Mouse (Mus musculus) myocyte (in vitro differentiated cells): Measurements from ENCODE around the gene B430306N03Rik. TPM values are rescaled to one million over a fixed set of nuclear protein-coding genes. Genes with fewer than 3 reads are reported as not detected.
"Not testable (repeated sequence)": the region's sequence is repeated elsewhere in the genome, so short reads cannot be mapped to it uniquely, and the experiment has no call there.

ENCODE experiments used
- H3K27me3 ChIP-seq: one replicate; pipeline ENCODE4 v1.6.1; 2011; ENCODE audit not compliant: control insufficient read depth, insufficient read depth, insufficient read length
- H3K36me3 ChIP-seq: one replicate; pipeline ENCODE4 v1.6.1; 2011; ENCODE audit not compliant: control insufficient read depth, insufficient read depth
- H3K4me2 ChIP-seq: one replicate; pipeline ENCODE4 v1.6.1; 2011; ENCODE audit warnings: low read depth, control low read depth
- H3K4me3 ChIP-seq: one replicate; pipeline ENCODE4 v1.5.1; 2011; ENCODE audit warnings: mild to moderate bottlenecking, control low read depth, moderate library complexity
- H3K79me2 ChIP-seq: one replicate; pipeline ENCODE4 v1.6.1; 2011; ENCODE audit not compliant: control insufficient read depth, insufficient read depth
- H3ac ChIP-seq: one replicate; pipeline ENCODE4 v1.6.1; 2011; ENCODE audit not compliant: control insufficient read depth, insufficient read length
- CEBPB ChIP-seq: IDR thresholded peaks from 2 replicates; pipeline ENCODE4 v1.6.1; 2011; ENCODE audit warnings: mild to moderate bottlenecking, moderate library complexity; ENCODE audit not compliant: poor library complexity, insufficient read depth, severe bottlenecking
- E2F4 ChIP-seq: IDR thresholded peaks from one replicate; pipeline ENCODE4 v1.6.1; 2011; ENCODE audit warnings: mild to moderate bottlenecking, control low read depth, moderate library complexity; ENCODE audit not compliant: insufficient read depth
- MAX ChIP-seq: IDR thresholded peaks from one replicate; pipeline ENCODE4 v1.6.1; 2011; ENCODE audit warnings: low read depth, mild to moderate bottlenecking, control low read depth
- MYOD1 ChIP-seq, 3 experiments: IDR thresholded peaks; one replicate each; pipeline ENCODE4 v1.6.1; 2011; ENCODE audit warnings: control low read depth in 2 of 3, low read depth in 2 of 3, mild to moderate bottlenecking in 2 of 3, moderate library complexity in 1 of 3; ENCODE audit not compliant: insufficient read length in 2 of 3, control insufficient read depth in 1 of 3
- MYOG ChIP-seq, 3 experiments: IDR thresholded peaks; one replicate each; pipeline ENCODE4 v1.6.1; 2011; ENCODE audit warnings: control low read depth in 2 of 3, low read depth in 2 of 3, mild to moderate bottlenecking in 2 of 3; ENCODE audit not compliant: insufficient read length in 2 of 3, control insufficient read depth in 1 of 3, insufficient read depth in 1 of 3
- POLR2A ChIP-seq: IDR thresholded peaks from one replicate; pipeline ENCODE4 v1.6.1; 2011; ENCODE audit warnings: low read depth, mild to moderate bottlenecking, control low read depth, moderate library complexity; ENCODE audit not compliant: insufficient read length
- POLR2AphosphoS2 ChIP-seq: IDR thresholded peaks from one replicate; pipeline ENCODE4 v1.6.1; 2011; ENCODE audit warnings: low read depth, control low read depth; ENCODE audit not compliant: insufficient read length
- REST ChIP-seq: IDR thresholded peaks from one replicate; pipeline ENCODE4 v1.6.1; 2011; ENCODE audit warnings: mild to moderate bottlenecking, control low read depth, moderate library complexity; ENCODE audit not compliant: insufficient read depth, insufficient read length
- SRF ChIP-seq: IDR thresholded peaks from one replicate; pipeline ENCODE4 v1.6.1; 2011; ENCODE audit warnings: low read depth; ENCODE audit not compliant: control insufficient read depth, insufficient read length
- TCF12 ChIP-seq: IDR thresholded peaks from one replicate; pipeline ENCODE4 v1.6.1; 2011; ENCODE audit warnings: mild to moderate bottlenecking, control low read depth; ENCODE audit not compliant: poor library complexity, insufficient read depth, severe bottlenecking
- TCF3 ChIP-seq: IDR thresholded peaks from one replicate; pipeline ENCODE4 v1.6.1; 2011; ENCODE audit warnings: low read depth, control low read depth; ENCODE audit not compliant: insufficient read length
- USF1 ChIP-seq: IDR thresholded peaks from one replicate; pipeline ENCODE4 v1.6.1; 2011; ENCODE audit warnings: low read depth, mild to moderate bottlenecking, control low read depth, moderate library complexity
- polyA plus RNA-seq: library from polyadenylated mRNA; unstranded; fragments of >200 nt; fragmentation: generic; extraction: Trizol; gene quantifications from one replicate; pipeline ENCODE4 v1.2.1, GENCODE M21; 2012; ENCODE audit warnings: missing spikeins

The B430306N03Rik gene
- not detected for polyA plus RNA-seq

GRCm38 (mm10) chr17:48315905-48316579 lies at the start of gene B430306N03Rik:
TSS of gene B430306N03Rik (plus strand) at chr17:48316141.
- H3K27me3 ChIP-seq, H3ac ChIP-seq, H3K4me3 ChIP-seq, H3K4me2 ChIP-seq, H3K79me2 ChIP-seq, H3K36me3 ChIP-seq: not testable (repeated sequence)

- H3K4me2 ChIP-seq, result no peak overlapping the region
- H3K4me3 ChIP-seq, result no peak overlapping the region
- H3ac ChIP-seq, result no peak overlapping the region
- no peaks in the 10 kb centered on the region for H3K27me3 ChIP-seq
- H3K36me3 ChIP-seq, result no peaks in the 10 kb centered on the region
- no peaks in the 10 kb centered on the region for H3K79me2 ChIP-seq
- TF ChIP-seq TCF12 (no peak), MAX (no peak), USF1 (no peak), CEBPB (no peak), MYOD1 (IDR thresholded peaks at IDR 0.05; ENCODE audit: control insufficient read depth in 1 of 3, insufficient read length in 2 of 3, low read depth in 2 of 3) (no peak), POLR2A (no peak), MYOG (IDR thresholded peaks at IDR 0.05; ENCODE audit: control insufficient read depth in 1 of 3, insufficient read depth in 1 of 3, insufficient read length in 2 of 3, low read depth in 2 of 3) (no peak), SRF (no peak), TCF3 (no peak), POLR2AphosphoS2 (no peak), REST (no peak), E2F4 (no peak)
These were observed 49.2 kb upstream of the B430306N03Rik start for GRCm38 (mm10) chr17:48266610-48267304.

GRCm38 (mm10) chr17:48267591-48267990 lies 48.4 kb upstream of the B430306N03Rik start:
- no peaks in the 10 kb centered on the region for H3K27me3 ChIP-seq
- no peaks in the 10 kb centered on the region for H3K79me2 ChIP-seq
- H3ac ChIP-seq, result no peak overlapping the region
- no peak overlapping the region for H3K4me3 ChIP-seq
- H3K36me3 ChIP-seq, result no peaks in the 10 kb centered on the region
- no peak for TF ChIP-seq SRF
- no peak for TF ChIP-seq CEBPB
- TF ChIP-seq POLR2A, result no peak
- TF ChIP-seq MYOD1 (IDR thresholded peaks at IDR 0.05; ENCODE audit: control insufficient read depth in 1 of 3, insufficient read length in 2 of 3, low read depth in 2 of 3), result no peak
- no peak for TF ChIP-seq REST
- TF ChIP-seq MYOG (IDR thresholded peaks at IDR 0.05; ENCODE audit: control insufficient read depth in 1 of 3, insufficient read depth in 1 of 3, insufficient read length in 2 of 3, low read depth in 2 of 3), result no peak
- no peak for TF ChIP-seq E2F4
- no peak overlapping the region for H3K4me2 ChIP-seq

GRCm38 (mm10) chr17:48268276-48268675 lies 47.7 kb upstream of the B430306N03Rik start:
- Histone ChIP-seq H3K4me3 (no peak overlapping the region), H3ac (no peak overlapping the region), H3K36me3 (no peaks in the 10 kb centered on the region), H3K27me3 (no peaks in the 10 kb centered on the region), H3K79me2 (no peaks in the 10 kb centered on the region), H3K4me2 (no peak overlapping the region)
- TF ChIP-seq MYOG (IDR thresholded peaks at IDR 0.05; ENCODE audit: control insufficient read depth in 1 of 3, insufficient read depth in 1 of 3, insufficient read length in 2 of 3, low read depth in 2 of 3), result no peak
- no peak for TF ChIP-seq REST
- TF ChIP-seq TCF12, result no peak
- no peak for TF ChIP-seq POLR2A
- TF ChIP-seq MAX, result no peak
- TF ChIP-seq POLR2AphosphoS2, result no peak
- TF ChIP-seq MYOD1 (IDR thresholded peaks at IDR 0.05; ENCODE audit: control insufficient read depth in 1 of 3, insufficient read length in 2 of 3, low read depth in 2 of 3), result no peak
- no peak for TF ChIP-seq CEBPB
- TF ChIP-seq E2F4, result no peak
- no peak for TF ChIP-seq USF1
- TF ChIP-seq TCF3, result no peak
- no peak for TF ChIP-seq SRF

- Histone ChIP-seq H3K36me3 (no peaks in the 10 kb centered on the region), H3K4me2 (no peak overlapping the region), H3K27me3 (no peaks in the 10 kb centered on the region), H3ac (no peak overlapping the region), H3K79me2 (no peaks in the 10 kb centered on the region), H3K4me3 (no peak overlapping the region)
- TF ChIP-seq TCF12 (no peak), POLR2A (no peak), MYOD1 (IDR thresholded peaks at IDR 0.05; ENCODE audit: control insufficient read depth in 1 of 3, insufficient read length in 2 of 3, low read depth in 2 of 3) (no peak), E2F4 (no peak), POLR2AphosphoS2 (no peak), REST (no peak), MAX (no peak), CEBPB (no peak), USF1 (no peak), TCF3 (no peak)
These were observed 46.1 kb upstream of the B430306N03Rik start for GRCm38 (mm10) chr17:48269833-48270232.
